Comparison of ENCODE assay signal across 8 mouse cellular contexts in the genomic region with DNA sequence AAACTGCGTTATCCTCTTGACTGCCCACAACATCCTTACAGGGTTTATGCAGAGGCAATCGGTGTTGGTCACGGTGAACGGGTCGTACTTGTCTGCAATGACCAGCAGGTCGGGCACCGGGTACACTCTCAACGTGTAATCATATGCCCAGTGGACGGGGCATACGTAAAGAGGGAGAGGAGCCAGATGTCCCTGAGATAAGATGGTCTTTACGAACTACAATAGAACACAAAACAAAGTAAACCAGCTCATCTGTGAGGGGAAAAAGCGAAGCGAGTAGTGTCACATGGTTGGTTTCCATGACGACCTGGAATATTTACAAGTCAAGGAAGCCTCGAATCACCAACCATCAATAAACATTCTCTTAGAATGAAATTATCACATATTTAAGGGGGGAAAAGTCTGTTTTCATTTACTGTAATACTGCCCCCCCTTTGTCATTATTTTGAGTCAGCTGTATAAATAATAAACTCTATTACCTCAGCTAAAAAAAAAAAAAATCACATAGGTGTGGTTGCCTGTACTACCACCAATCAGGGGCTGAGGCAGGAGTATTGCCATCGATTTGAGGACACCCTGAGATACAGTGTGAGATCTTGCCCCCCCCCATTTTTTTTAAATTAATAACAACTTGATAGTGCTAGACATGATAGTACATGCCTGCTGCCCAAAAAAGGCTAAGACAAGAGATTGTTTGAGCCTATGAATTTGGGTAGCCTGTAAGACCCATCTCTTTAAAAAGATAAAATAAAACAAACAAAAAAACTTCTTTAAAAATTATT. TPM values are rescaled to one million over a fixed set of nuclear protein-coding genes. Genes with fewer than 3 reads are reported as not detected.
DNase-seq lines count a peak whose midpoint lies in the region; ATAC-seq and TF ChIP-seq lines count a peak whose summit lies in the region.

A gene (minus strand): TSS at position 216 of the 782 bp plus-strand sequence.

- DNase-seq in lung, postnatal 4 days = no peak
- DNase-seq in embryonic facial prominence, embryonic 11.5 days (ENCODE audit: low spot score) = peak; percentile 38
- DNase-seq in layer of hippocampus, adult 2 months (ENCODE audit: low spot score in 2 of 2) = no peak
- no peak for DNase-seq in layer of hippocampus, postnatal 36 days
- DNase-seq in kidney, adult 11 months = no peak

- H3K27me3 ChIP-seq in lung, embryonic 15.5 days = no peaks in the 10 kb centered on the region
- H3K27me3 ChIP-seq in embryonic facial prominence, embryonic 11.5 days (ENCODE audit: control insufficient read depth, insufficient read depth, low read length) = no peaks in the 10 kb centered on the region
- H3K27me3 ChIP-seq in intestine, embryonic 16.5 days (replicated peaks; ENCODE audit: control insufficient read depth, insufficient read depth, low read length) = no peaks in the 10 kb centered on the region

- WGBS in lung, embryonic 15.5 days = 78% methylated on average over 16 of the region's 16 CpGs
- 85% methylated on average over 16 of the region's 16 CpGs for WGBS in embryonic facial prominence, embryonic 11.5 days
- 78% methylated on average over 16 of the region's 16 CpGs for WGBS in intestine, embryonic 16.5 days

- H3K9ac ChIP-seq in lung, embryonic 15.5 days = no peak within 1 kb of the TSS
- H3K9ac ChIP-seq in embryonic facial prominence, embryonic 11.5 days (replicated peaks; ENCODE audit: low read length) = no peak within 1 kb of the TSS
- H3K9ac ChIP-seq in intestine, embryonic 16.5 days (ENCODE audit: low read depth, low read length) = no peak within 1 kb of the TSS

- no peak for TF ChIP-seq CTCF in layer of hippocampus, adult 2 months (conservative IDR thresholded peaks at IDR 0.05)

- peaks cover 3% of the 10 kb centered on the region for H3K4me1 ChIP-seq in lung, embryonic 15.5 days
- H3K4me1 ChIP-seq in embryonic facial prominence, embryonic 11.5 days (ENCODE audit: control insufficient read depth, insufficient read depth, low read length) = no peaks in the 10 kb centered on the region
- H3K4me1 ChIP-seq in intestine, embryonic 16.5 days (ENCODE audit: control insufficient read depth, insufficient read depth, low read length) = peaks cover 6% of the 10 kb centered on the region

- no peak for ATAC-seq in lung, embryonic 15.5 days (ENCODE audit: borderline replicate concordance, extremely low read depth, low FRiP score, low TSS enrichment)
- 0 out of 2 replicates have a peak, but pooled peaks have one; percentile 46 for ATAC-seq in embryonic facial prominence, embryonic 11.5 days (replicated peaks; ENCODE audit: insufficient number of reproducible peaks, low FRiP score, low TSS enrichment, low read depth)
- ATAC-seq in intestine, embryonic 16.5 days = no peak
- no peak for ATAC-seq in neutrophil, adult 5-6 weeks (ENCODE audit: extremely low read depth, insufficient number of reproducible peaks, low FRiP score, poor library complexity, severe bottlenecking)

- H3K27ac ChIP-seq in lung, embryonic 15.5 days = no peak within 1 kb of the TSS
- H3K27ac ChIP-seq in embryonic facial prominence, embryonic 11.5 days (replicated peaks; ENCODE audit: low read depth, low read length) = no peak within 1 kb of the TSS
- H3K27ac ChIP-seq in intestine, embryonic 16.5 days (ENCODE audit: low read length) = no peak within 1 kb of the TSS
- H3K27ac ChIP-seq in layer of hippocampus, adult 2 months = no peak within 1 kb of the TSS

- peaks cover 48% of the 10 kb centered on the region for H3K36me3 ChIP-seq in lung, embryonic 15.5 days
- no peaks in the 10 kb centered on the region; the same call in 1 of the 2 replicates for H3K36me3 ChIP-seq in embryonic facial prominence, embryonic 11.5 days (replicated peaks; ENCODE audit: control insufficient read depth, insufficient read depth, low read depth, low read length)
- peaks cover 7% of the 10 kb centered on the region for H3K36me3 ChIP-seq in intestine, embryonic 16.5 days (ENCODE audit: control insufficient read depth, insufficient read depth, low read length)

- H3K4me3 ChIP-seq in lung, embryonic 15.5 days = no peak within 1 kb of the TSS
- no peak within 1 kb of the TSS for H3K4me3 ChIP-seq in embryonic facial prominence, embryonic 11.5 days (ENCODE audit: low read depth, low read length)
- H3K4me3 ChIP-seq in intestine, embryonic 16.5 days (ENCODE audit: low read length) = no peak within 1 kb of the TSS
- H3K4me3 ChIP-seq in layer of hippocampus, adult 2 months = no peak within 1 kb of the TSS

- H3K4me2 ChIP-seq in lung, embryonic 15.5 days = no peak within 1 kb of the TSS
- no peak within 1 kb of the TSS for H3K4me2 ChIP-seq in embryonic facial prominence, embryonic 11.5 days (ENCODE audit: low read depth, low read length)
- no peak within 1 kb of the TSS for H3K4me2 ChIP-seq in intestine, embryonic 16.5 days (ENCODE audit: low read depth, low read length)

- H3K9me3 ChIP-seq in lung, embryonic 15.5 days = no peaks in the 10 kb centered on the region
- H3K9me3 ChIP-seq in embryonic facial prominence, embryonic 11.5 days (replicated peaks; ENCODE audit: control insufficient read depth, low read length) = no peaks in the 10 kb centered on the region
- no peaks in the 10 kb centered on the region for H3K9me3 ChIP-seq in intestine, embryonic 16.5 days (ENCODE audit: control insufficient read depth, low read length)

RNA-seq across cellular contexts. Expression of the gene that starts here (rescaled TPM):
- 30.5 and 34.4 TPM in 2 replicates for polyA plus RNA-seq in lung, embryonic 15.5 days (2015; fragmentation: Nextera tagmentation; extraction: Ambion mirVana)
- 42.7 and 46.3 TPM in 2 replicates for polyA plus RNA-seq in embryonic facial prominence, embryonic 11.5 days (2014; fragmentation: Nextera tagmentation; extraction: Ambion mirVana)
- 19.7 and 23.0 TPM in 2 replicates for polyA plus RNA-seq in intestine, embryonic 16.5 days (2015; fragmentation: Nextera tagmentation; extraction: Ambion mirVana)
- 6.3 and 10.5 TPM in 2 replicates for total RNA-seq in neutrophil, adult 5-6 weeks (2017)
- 1 to 10 TPM; 3.5 to 5.1 TPM for total RNA-seq in layer of hippocampus, adult 2 months (2021)
- 1 to 10 TPM; 2.3 to 2.9 TPM for total RNA-seq in layer of hippocampus, postnatal 36 days (2021)
